Mouse (Mus musculus): Measurements from ENCODE around the gene Fcer1g. TPM values are rescaled to one million over a fixed set of nuclear protein-coding genes. Genes with fewer than 3 reads are reported as not detected.

Gene Fcer1g
- polyA plus RNA-seq, 1 experiment from 2014 or later: 31.5 TPM

GRCm38 (mm10) chr1:171269848-171270572 lies 35.8 kb upstream of the Fcer1g start, which contains the start of gene B4galt3:
Gene B4galt3 (plus strand): TSS chr1:171270328.
- H3K27ac ChIP-seq (ENCODE audit: low read depth, low read length): peak within 1 kb of the TSS; percentile 58; the same call in 1 of the 2 replicates
- peak within 1 kb of the TSS; percentile 86 for H3K9ac ChIP-seq (ENCODE audit: low read length)
- H3K9me3 ChIP-seq (replicated peaks; ENCODE audit: control insufficient read depth, low read length): no peaks in the 10 kb centered on the region
- peaks cover 33% of the 10 kb centered on the region for H3K36me3 ChIP-seq (ENCODE audit: control insufficient read depth, insufficient read depth, low read length)
- H3K4me1 ChIP-seq (ENCODE audit: control insufficient read depth, insufficient read depth, low read length): peaks cover 12% of the 10 kb centered on the region; the same call in 1 of the 2 replicates
- peak within 1 kb of the TSS; percentile 95 for H3K4me2 ChIP-seq (ENCODE audit: low read length)
- peak; percentile 98 for ATAC-seq
- WGBS: 4% methylated on average over 36 of the region's 36 CpGs
- peak; percentile 93 for DNase-seq (ENCODE audit: low spot score)
- H3K27me3 ChIP-seq (replicated peaks; ENCODE audit: control insufficient read depth, insufficient read depth, low read length): no peaks in the 10 kb centered on the region
- peak within 1 kb of the TSS; percentile 82 for H3K4me3 ChIP-seq (ENCODE audit: low read depth, low read length)

DNA sequence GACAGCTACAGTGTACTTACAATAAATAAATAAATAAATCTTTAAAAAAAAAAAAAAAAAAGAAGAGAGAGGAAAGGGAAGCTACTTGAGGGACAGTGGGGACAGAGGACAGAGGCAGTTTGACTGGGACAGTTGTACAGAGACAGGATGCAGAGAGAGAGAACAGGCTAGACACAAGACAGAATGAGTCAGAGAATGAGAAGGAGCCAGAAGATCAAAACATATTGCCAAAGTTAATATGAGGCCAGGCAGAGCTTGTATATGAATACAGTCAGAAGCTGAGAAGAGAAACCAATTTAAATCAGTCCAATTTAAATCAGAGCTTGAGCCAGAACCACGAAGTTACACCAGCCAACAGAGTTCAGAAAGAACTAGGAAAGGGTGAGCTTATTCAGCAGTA lies 34.2 kb upstream of the Fcer1g start:
- DNase-seq (ENCODE audit: low spot score) (no peak), ATAC-seq (no peak)
- whole genome bisulfite sequencing: 63% methylated on average over 1 of the region's 1 CpGs

GRCm38 (mm10) chr1:171265971-171266744 lies 32.0 kb upstream of the Fcer1g start:
- ATAC-seq (no peak), DNase-seq (ENCODE audit: low spot score) (no peak)
- H3K9ac ChIP-seq (ENCODE audit: low read length): no peak overlapping the region
- H3K27ac ChIP-seq (ENCODE audit: low read depth, low read length): no peak overlapping the region
- H3K36me3 ChIP-seq (ENCODE audit: control insufficient read depth, insufficient read depth, low read length): no peaks in the 10 kb centered on the region
- H3K4me1 ChIP-seq (ENCODE audit: control insufficient read depth, insufficient read depth, low read length): peaks cover 18% of the 10 kb centered on the region
- no peak overlapping the region for H3K4me3 ChIP-seq (ENCODE audit: low read depth, low read length)
- H3K4me2 ChIP-seq (ENCODE audit: low read length): no peak overlapping the region
- no peaks in the 10 kb centered on the region for H3K9me3 ChIP-seq (replicated peaks; ENCODE audit: control insufficient read depth, low read length)
- no peaks in the 10 kb centered on the region for H3K27me3 ChIP-seq (replicated peaks; ENCODE audit: control insufficient read depth, insufficient read depth, low read length)
- 77% methylated on average over 4 of the region's 4 CpGs for WGBS

More for the DNA sequence above, 34.2 kb upstream of the Fcer1g start:
- H3K4me3 ChIP-seq (ENCODE audit: low read depth, low read length): no peak overlapping the region
- H3K4me1 ChIP-seq (ENCODE audit: control insufficient read depth, insufficient read depth, low read length): peaks cover 15% of the 10 kb centered on the region; the same call in 1 of the 2 replicates
- H3K4me2 ChIP-seq (ENCODE audit: low read length): no peak overlapping the region
- H3K27me3 ChIP-seq (replicated peaks; ENCODE audit: control insufficient read depth, insufficient read depth, low read length): no peaks in the 10 kb centered on the region
- no peaks in the 10 kb centered on the region for H3K9me3 ChIP-seq (replicated peaks; ENCODE audit: control insufficient read depth, low read length)
- no peak overlapping the region for H3K27ac ChIP-seq (ENCODE audit: low read depth, low read length)
- no peak overlapping the region for H3K9ac ChIP-seq (ENCODE audit: low read length)
- peaks cover 16% of the 10 kb centered on the region for H3K36me3 ChIP-seq (ENCODE audit: control insufficient read depth, insufficient read depth, low read length)

DNA sequence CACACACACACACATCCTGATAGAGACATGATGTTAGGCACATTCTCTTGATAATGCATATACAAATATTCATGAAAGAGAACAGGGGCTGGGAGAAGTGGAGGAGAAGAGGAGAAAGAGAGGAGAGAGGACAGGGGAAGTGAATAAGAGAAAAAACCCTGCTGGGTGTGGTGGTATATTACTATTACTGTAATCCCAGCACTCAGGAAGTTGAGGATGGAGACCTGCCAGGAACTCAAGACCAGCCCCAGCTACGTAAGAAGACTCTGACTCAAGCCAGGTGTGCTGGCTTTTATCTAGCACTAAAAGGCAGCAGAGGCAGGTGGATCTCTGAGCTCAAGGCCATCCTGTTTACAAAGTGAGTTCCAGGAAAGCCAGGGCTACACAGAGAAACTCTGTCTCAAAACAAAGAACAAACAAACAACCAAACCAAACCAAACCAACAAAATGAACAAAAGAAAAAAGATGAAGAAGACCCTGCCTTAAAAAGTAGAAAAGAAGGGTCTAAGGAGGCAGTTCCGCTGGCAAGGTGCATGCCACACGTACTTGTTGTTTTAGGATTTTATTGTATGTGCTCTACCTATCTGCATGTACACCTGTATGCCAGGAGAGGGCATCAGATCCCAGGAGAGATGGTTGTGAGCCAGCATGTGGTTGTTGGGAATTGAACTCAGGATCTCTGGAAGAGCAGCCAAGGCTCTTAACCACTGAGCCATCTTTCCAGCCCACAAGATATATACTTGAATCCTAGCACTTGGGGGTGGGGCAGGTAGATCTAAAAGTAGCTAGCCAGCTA lies 29.7 kb upstream of the Fcer1g start:
- peaks cover 10% of the 10 kb centered on the region for H3K4me1 ChIP-seq (ENCODE audit: control insufficient read depth, insufficient read depth, low read length)
- H3K4me3 ChIP-seq (ENCODE audit: low read depth, low read length): no peak overlapping the region
- H3K27ac ChIP-seq (ENCODE audit: low read depth, low read length): peak overlapping the region; percentile 82
- H3K9ac ChIP-seq (ENCODE audit: low read length): no peak overlapping the region
- no peaks in the 10 kb centered on the region for H3K27me3 ChIP-seq (replicated peaks; ENCODE audit: control insufficient read depth, insufficient read depth, low read length)
- no peaks in the 10 kb centered on the region for H3K9me3 ChIP-seq (replicated peaks; ENCODE audit: control insufficient read depth, low read length)
- DNase-seq (ENCODE audit: low spot score) (no peak), ATAC-seq (no peak; the same call in 1 of the 2 replicates)
- H3K4me2 ChIP-seq (ENCODE audit: low read length): peak overlapping the region; percentile 51
- 68% methylated on average over 3 of the region's 3 CpGs for WGBS
- H3K36me3 ChIP-seq (ENCODE audit: control insufficient read depth, insufficient read depth, low read length): no peaks in the 10 kb centered on the region

GRCm38 (mm10) chr1:171263185-171263611 lies 29.0 kb upstream of the Fcer1g start:
- H3K4me1 ChIP-seq (ENCODE audit: control insufficient read depth, insufficient read depth, low read length): peaks cover 10% of the 10 kb centered on the region
- DNase-seq (ENCODE audit: low spot score): peak; percentile 95
- H3K4me2 ChIP-seq (ENCODE audit: low read length): peak overlapping the region; percentile 51
- no peak overlapping the region for H3K9ac ChIP-seq (ENCODE audit: low read length)
- H3K9me3 ChIP-seq (replicated peaks; ENCODE audit: control insufficient read depth, low read length): no peaks in the 10 kb centered on the region
- 12% methylated on average over 2 of the region's 2 CpGs for WGBS
- no peak overlapping the region; the same call in 1 of the 2 replicates for H3K4me3 ChIP-seq (ENCODE audit: low read depth, low read length)
- ATAC-seq: peak; percentile 93
- peak overlapping the region; percentile 84 for H3K27ac ChIP-seq (ENCODE audit: low read depth, low read length)
- H3K27me3 ChIP-seq (replicated peaks; ENCODE audit: control insufficient read depth, insufficient read depth, low read length): no peaks in the 10 kb centered on the region
- no peaks in the 10 kb centered on the region for H3K36me3 ChIP-seq (ENCODE audit: control insufficient read depth, insufficient read depth, low read length)

DNA sequence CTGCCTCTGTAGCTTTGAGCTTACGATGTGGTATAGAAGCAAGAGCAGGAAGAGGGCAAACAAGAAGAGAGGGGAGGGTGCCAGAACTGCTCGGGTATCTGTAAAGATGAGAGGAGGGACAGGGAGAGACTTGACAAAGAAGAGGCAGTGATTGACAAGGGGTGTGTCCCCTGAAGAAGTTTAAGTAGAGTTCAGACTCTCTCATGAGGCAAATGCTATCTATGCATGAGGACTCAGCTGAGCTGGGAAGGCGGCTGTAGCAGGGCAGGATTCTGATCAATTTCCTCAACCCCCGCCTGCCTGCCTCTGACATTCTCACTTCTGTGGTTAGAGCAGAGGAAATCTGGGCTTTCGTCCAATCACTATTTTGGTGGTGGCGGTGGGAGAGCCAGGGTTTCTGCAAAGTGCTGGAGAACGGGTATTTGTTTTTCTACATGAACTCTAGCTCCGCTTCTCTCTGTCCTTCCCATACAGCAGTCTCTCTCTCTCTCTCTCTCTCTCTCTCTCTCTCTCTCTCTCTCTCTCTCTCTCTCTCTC lies 28.5 kb upstream of the Fcer1g start:
- peak; percentile 73 for ATAC-seq
- H3K4me1 ChIP-seq (ENCODE audit: control insufficient read depth, insufficient read depth, low read length): peaks cover 10% of the 10 kb centered on the region
- H3K4me2 ChIP-seq (ENCODE audit: low read length): peak overlapping the region; percentile 51
- H3K4me3 ChIP-seq (ENCODE audit: low read depth, low read length): peak overlapping the region; percentile 10
- no peaks in the 10 kb centered on the region for H3K9me3 ChIP-seq (replicated peaks; ENCODE audit: control insufficient read depth, low read length)
- no peaks in the 10 kb centered on the region for H3K27me3 ChIP-seq (replicated peaks; ENCODE audit: control insufficient read depth, insufficient read depth, low read length)
- H3K36me3 ChIP-seq (ENCODE audit: control insufficient read depth, insufficient read depth, low read length): no peaks in the 10 kb centered on the region
- peak overlapping the region; percentile 84 for H3K27ac ChIP-seq (ENCODE audit: low read depth, low read length)
- 3% methylated on average over 8 of the region's 8 CpGs for WGBS
- H3K9ac ChIP-seq (ENCODE audit: low read length): peak overlapping the region; percentile 36; the same call in 1 of the 2 replicates
- peak; percentile 92 for DNase-seq (ENCODE audit: low spot score)

DNA sequence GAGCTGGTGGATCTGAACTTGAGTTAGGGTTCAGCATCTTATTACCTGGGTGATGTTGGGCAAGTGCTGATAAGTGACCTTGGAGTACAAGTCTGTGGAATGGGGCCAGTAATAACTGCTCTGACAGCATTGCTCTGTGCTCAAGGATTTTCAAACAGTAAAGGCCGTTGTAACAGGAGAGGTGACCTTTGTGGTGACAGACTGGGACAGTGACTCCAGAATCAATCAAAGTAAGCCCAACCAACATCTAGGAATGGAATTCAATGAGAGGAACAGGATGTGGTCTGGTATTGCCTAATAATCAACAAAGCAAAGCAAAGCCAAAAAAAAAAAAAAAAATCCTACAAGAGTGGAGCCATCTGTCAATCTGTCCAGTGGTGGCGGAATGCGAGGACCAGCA lies 26.2 kb upstream of the Fcer1g start:
- Histone ChIP-seq H3K9me3 (replicated peaks; ENCODE audit: control insufficient read depth, low read length) (no peaks in the 10 kb centered on the region), H3K4me2 (ENCODE audit: low read length) (no peak overlapping the region), H3K36me3 (ENCODE audit: control insufficient read depth, insufficient read depth, low read length) (no peaks in the 10 kb centered on the region), H3K4me1 (ENCODE audit: control insufficient read depth, insufficient read depth, low read length) (peaks cover 10% of the 10 kb centered on the region), H3K27me3 (replicated peaks; ENCODE audit: control insufficient read depth, insufficient read depth, low read length) (no peaks in the 10 kb centered on the region), H3K27ac (ENCODE audit: low read depth, low read length) (no peak overlapping the region), H3K4me3 (ENCODE audit: low read depth, low read length) (no peak overlapping the region), H3K9ac (ENCODE audit: low read length) (no peak overlapping the region)
- WGBS: 82% methylated on average over 3 of the region's 3 CpGs
- ATAC-seq (no peak), DNase-seq (ENCODE audit: low spot score) (no peak)

GRCm38 (mm10) chr1:171258921-171259320 lies 24.8 kb upstream of the Fcer1g start:
- H3K9me3 ChIP-seq (replicated peaks; ENCODE audit: control insufficient read depth, low read length): no peaks in the 10 kb centered on the region
- no peak overlapping the region for H3K4me2 ChIP-seq (ENCODE audit: low read length)
- 83% methylated on average over 17 of the region's 17 CpGs for WGBS
- H3K9ac ChIP-seq (ENCODE audit: low read length): no peak overlapping the region
- ATAC-seq (no peak), DNase-seq (ENCODE audit: low spot score) (no peak)
- no peaks in the 10 kb centered on the region for H3K36me3 ChIP-seq (ENCODE audit: control insufficient read depth, insufficient read depth, low read length)
- peaks cover 10% of the 10 kb centered on the region for H3K4me1 ChIP-seq (ENCODE audit: control insufficient read depth, insufficient read depth, low read length)
- H3K27me3 ChIP-seq (replicated peaks; ENCODE audit: control insufficient read depth, insufficient read depth, low read length): no peaks in the 10 kb centered on the region
- H3K27ac ChIP-seq (ENCODE audit: low read depth, low read length): no peak overlapping the region
- no peak overlapping the region for H3K4me3 ChIP-seq (ENCODE audit: low read depth, low read length)

All from forebrain, embryonic 14.5 days (tissue).